Mouse (Mus musculus) adrenal gland (tissue): ENCODE results near the gene Fopnl.

ENCODE experiments used
- intact Hi-C: fragments of 180-260 bp; cut with DNase I; formaldehyde crosslinking; loops from one replicate; pipeline ENCODE4 v1.15.1; 2025

Gene Fopnl

GRCm38 (mm10) chr16:14252877-14253276 is 64.3 kb downstream of the Fopnl start:
- intact Hi-C loops, result no loop called here

- intact Hi-C loops, result no loop called here
These were observed 67.3 kb downstream of the Fopnl start for GRCm38 (mm10) chr16:14249913-14250312.
